ENCODE assay signal across 16 mouse cellular contexts in genomic region chr1:44057805-44058204, GRCm38 (mm10).
"Had no signal": no experiment of that assay in that cellular context is flagged by ENCODE, and none has a peak within 500 bp of the region (broad histone marks: within the 10 kb centered on the region; RNA-seq: fewer than 3 reads in every experiment).

No protein-coding gene starts in this region.

- DNase-seq: retina, postnatal 1 day; right cerebral cortex, adult 18-20 months; right cerebral cortex, postnatal 14 days; right cerebral cortex, postnatal 25 days; right cerebral cortex, postnatal 4 days; spleen, adult 18-20 months; thymus, adult 18-20 months; thymus, adult 2 months; thymus, postnatal 14 days; thymus, postnatal 25 days; thymus, postnatal 36 days; thymus, postnatal 4 days had no signal

- H3K27ac ChIP-seq: neural tube, embryonic 13.5 days; neural tube, embryonic 15.5 days; stomach, embryonic 15.5 days; stomach, postnatal 0 days had no signal

- H3K4me3 ChIP-seq: neural tube, embryonic 13.5 days; neural tube, embryonic 15.5 days; stomach, embryonic 15.5 days had no signal
